ENCODE assay signal across 8 mouse cellular contexts in the genomic region with DNA sequence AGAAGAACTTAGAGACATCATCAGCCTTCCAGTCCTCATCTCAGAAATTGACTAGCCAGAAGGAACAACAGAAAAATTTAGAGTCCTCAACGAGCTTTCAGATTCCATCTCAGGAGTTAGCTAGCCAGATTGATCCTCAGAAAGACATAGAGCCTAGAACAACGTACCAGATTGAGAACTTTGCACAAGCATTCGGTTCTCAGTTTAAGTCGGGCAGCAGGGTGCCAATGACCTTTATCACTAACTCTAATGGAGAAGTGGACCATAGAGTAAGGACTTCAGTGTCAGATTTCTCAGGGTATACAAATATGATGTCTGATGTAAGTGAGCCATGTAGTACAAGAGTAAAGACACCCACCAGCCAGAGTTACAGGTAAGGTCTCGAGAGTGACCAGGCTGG. TPM values are rescaled to one million over a fixed set of nuclear protein-coding genes. Genes with fewer than 3 reads are reported as not detected.
DNase-seq lines count a peak whose midpoint lies in the region; ATAC-seq and TF ChIP-seq lines count a peak whose summit lies in the region.

No protein-coding gene starts in this region.

- peaks cover 30% of the 10 kb centered on the region for H3K36me3 ChIP-seq in kidney, embryonic 15.5 days
- no peaks in the 10 kb centered on the region for H3K36me3 ChIP-seq in intestine, postnatal 0 days (ENCODE audit: control insufficient read depth, insufficient read depth)
- H3K36me3 ChIP-seq in myocyte (ENCODE audit: control insufficient read depth, insufficient read depth), result peaks cover 33% of the 10 kb centered on the region

- 0 out of 2 replicates have a peak overlapping the region, but pooled peaks have one; percentile 4 for H3K4me3 ChIP-seq in kidney, embryonic 15.5 days (replicated peaks)
- H3K4me3 ChIP-seq in embryonic fibroblast, embryonic 13.5 days (ENCODE audit: insufficient read depth, low read length), result peak overlapping the region; percentile 30
- no peak overlapping the region for H3K4me3 ChIP-seq in intestine, postnatal 0 days (ENCODE audit: low read depth, low read length)
- H3K4me3 ChIP-seq in myocyte, result no peak overlapping the region

- DNase-seq in kidney, adult 18-20 months, result no peak
- no peak for DNase-seq in thymus, adult 18-20 months
- no peak for DNase-seq in layer of hippocampus, adult 18-20 months (ENCODE audit: low spot score in 2 of 2)
- no peak for DNase-seq in B cell, adult 2 months

- peaks cover 34% of the 10 kb centered on the region for H3K4me1 ChIP-seq in kidney, embryonic 15.5 days
- H3K4me1 ChIP-seq in embryonic fibroblast, embryonic 13.5 days (ENCODE audit: control insufficient read depth, insufficient read depth, low read length), result peaks cover 15% of the 10 kb centered on the region
- H3K4me1 ChIP-seq in intestine, postnatal 0 days (replicated peaks; ENCODE audit: control insufficient read depth, insufficient read depth, low read length), result 0 out of 2 replicates have a peak, but pooled peaks cover 9% of the 10 kb centered on the region

- 79% methylated on average over 5 of the region's 5 CpGs for WGBS in kidney, embryonic 15.5 days
- 80% methylated on average over 5 of the region's 5 CpGs for WGBS in intestine, postnatal 0 days

- H3ac ChIP-seq in myocyte (ENCODE audit: control insufficient read depth, insufficient read length), result no peak overlapping the region

- no peak for TF ChIP-seq POLR2A in embryonic fibroblast, embryonic 13.5 days (IDR thresholded peaks at IDR 0.05; ENCODE audit: low read depth, low read length)
- no peak for TF ChIP-seq POLR2A in myocyte (IDR thresholded peaks at IDR 0.05; ENCODE audit: insufficient read length, low read depth)

- TF ChIP-seq CTCF in embryonic fibroblast, embryonic 13.5 days (IDR thresholded peaks at IDR 0.05; ENCODE audit: borderline replicate concordance, insufficient read depth, low read length), result no peak
- no peak for TF ChIP-seq CTCF in intestine, postnatal 0 days (IDR thresholded peaks at IDR 0.05; ENCODE audit: low read depth)

- ATAC-seq in kidney, embryonic 15.5 days (replicated peaks; ENCODE audit: low FRiP score), result no peak
- ATAC-seq in intestine, postnatal 0 days, result no peak

- H3K79me2 ChIP-seq in myocyte (ENCODE audit: control insufficient read depth, insufficient read depth), result peaks cover 72% of the 10 kb centered on the region

- H3K9ac ChIP-seq in kidney, embryonic 15.5 days, result no peak overlapping the region
- H3K9ac ChIP-seq in intestine, postnatal 0 days (ENCODE audit: low read depth, low read length), result no peak overlapping the region

- H3K4me2 ChIP-seq in kidney, embryonic 15.5 days, result peak overlapping the region; percentile 32
- peak overlapping the region; percentile 21; the same call in 1 of the 2 replicates for H3K4me2 ChIP-seq in intestine, postnatal 0 days (replicated peaks; ENCODE audit: low read depth)
- H3K4me2 ChIP-seq in myocyte (ENCODE audit: low read depth), result peak overlapping the region; percentile 46

- no peak overlapping the region for H3K27ac ChIP-seq in kidney, embryonic 15.5 days
- no peak overlapping the region for H3K27ac ChIP-seq in embryonic fibroblast, embryonic 13.5 days (ENCODE audit: insufficient read depth, low read length)
- H3K27ac ChIP-seq in intestine, postnatal 0 days (ENCODE audit: low read depth, low read length), result no peak overlapping the region

- no peaks in the 10 kb centered on the region for H3K9me3 ChIP-seq in kidney, embryonic 15.5 days (replicated peaks)
- H3K9me3 ChIP-seq in intestine, postnatal 0 days (ENCODE audit: control insufficient read depth), result no peaks in the 10 kb centered on the region

- H3K27me3 ChIP-seq in kidney, embryonic 15.5 days, result no peaks in the 10 kb centered on the region
- H3K27me3 ChIP-seq in intestine, postnatal 0 days (replicated peaks; ENCODE audit: control insufficient read depth, insufficient read depth, low read length), result no peaks in the 10 kb centered on the region
- no peaks in the 10 kb centered on the region for H3K27me3 ChIP-seq in myocyte (ENCODE audit: control insufficient read depth, insufficient read depth, insufficient read length)

TF ChIP-seq in myocyte, 11 proteins besides CTCF, POLR2A, EP300 and RAD21:
- TF ChIP-seq E2F4 (IDR thresholded peaks at IDR 0.05; ENCODE audit: insufficient read depth), result no peak

RNA-seq across cellular contexts. Expression of a gene that starts 2.9 kb away (rescaled TPM):
- polyA plus RNA-seq in kidney, embryonic 15.5 days (2015; fragmentation: Nextera tagmentation; extraction: Ambion mirVana), result 23.0 and 23.1 TPM in 2 replicates
- 29.5 and 33.0 TPM in 2 replicates for polyA plus RNA-seq in embryonic fibroblast, embryonic 13.5 days (2011; ENCODE audit: insufficient read length, low read depth, missing spikeins)
- 6.8 and 7.2 TPM in 2 replicates for polyA plus RNA-seq in intestine, postnatal 0 days (2015; fragmentation: Nextera tagmentation; extraction: Ambion mirVana)
- 4.0 TPM for polyA plus RNA-seq in myocyte (2012; fragmentation: generic; extraction: Trizol)
- total RNA-seq in layer of hippocampus, adult 18-20 months (2021), result 10 to 100 TPM; 33.1 to 36.0 TPM

Comparison
In these comparisons a context has a peak if more than half of its experiments do, and no peak if none do; other contexts are left out.
1. H3K4me3 ChIP-seq: peak in kidney, embryonic 15.5 days (single experiment) and embryonic fibroblast, embryonic 13.5 days (single experiment); none in intestine, postnatal 0 days (single experiment) and myocyte (single experiment).
2. Peak in every context shown above with its lines, with median percentiles within 50 percentile points of each other: H3K4me2 ChIP-seq.